Mouse (Mus musculus) olfactory bulb, adult 2 months (tissue): ENCODE results near the gene Ncf2.

Source experiments
- CTCF ChIP-seq: fragments of 200-500 bp; IDR thresholded peaks from 2 replicates; pipeline ENCODE4 v1.5.1; 2012; ENCODE audit warnings: low read depth, mild to moderate bottlenecking, low read length, moderate library complexity; ENCODE audit not compliant: insufficient read depth
- POLR2A ChIP-seq: fragments of 200-500 bp; IDR thresholded peaks from 2 replicates; pipeline ENCODE4 v1.6.1; 2012; ENCODE audit warnings: mild to moderate bottlenecking, low read depth, low read length, moderate library complexity; ENCODE audit not compliant: insufficient read depth

GRCm38 (mm10) chr1:152779071-152779737, 20.8 kb upstream of the Ncf2 start:
- TF ChIP-seq CTCF (peak; percentile 46; the same call in 1 of the 2 replicates), POLR2A (no peak)
